Mouse (Mus musculus) lung, adult 2 months (tissue): ENCODE data around the gene Nphs1. TPM values are rescaled to one million over a fixed set of nuclear protein-coding genes. Genes with fewer than 3 reads are reported as not detected.

ENCODE experiments used
- DNase-seq: peaks from one replicate; pipeline ENCODE4 v3.0.0; 2022
- H3K4me1 ChIP-seq: fragments of 200-500 bp; 2 replicates; pipeline ENCODE4 v1.6.1; 2011; ENCODE audit warnings: low read length; ENCODE audit not compliant: control insufficient read depth, insufficient read depth
- H3K4me3 ChIP-seq: fragments of 200-500 bp; replicated peaks from 2 replicates; pipeline ENCODE3; 2011; ENCODE audit warnings: low read depth, mild to moderate bottlenecking, control low read depth, low read length; ENCODE audit errors: extremely low read depth
- CTCF ChIP-seq: fragments of 200-500 bp; IDR thresholded peaks from 2 replicates; pipeline ENCODE4 v1.5.1; 2011; ENCODE audit warnings: mild to moderate bottlenecking, low read length, control low read depth; ENCODE audit not compliant: insufficient read depth
- POLR2A ChIP-seq: fragments of 200-500 bp; IDR thresholded peaks from 2 replicates; pipeline ENCODE4 v1.6.1; 2011; ENCODE audit warnings: low read depth, mild to moderate bottlenecking, control low read depth, low read length, borderline replicate concordance; ENCODE audit errors: extremely low read depth
- WGBS: fragments of 180-500 bp; shearing (Covaris S2); methylation state at CpG from one replicate; pipeline ENCODE4 v1.1.7; 2018; 5-methylcytosine and 5-hydroxymethylcytosine counted together
- polyA plus RNA-seq: library from polyadenylated mRNA; depleted of rRNA; stranded (reverse); fragments of >200 nt; gene quantifications from 2 replicates; pipeline ENCODE4 v1.2.3, GENCODE M21; 2012

Gene Nphs1
- polyA plus RNA-seq, 1 experiment: not detected

DNA sequence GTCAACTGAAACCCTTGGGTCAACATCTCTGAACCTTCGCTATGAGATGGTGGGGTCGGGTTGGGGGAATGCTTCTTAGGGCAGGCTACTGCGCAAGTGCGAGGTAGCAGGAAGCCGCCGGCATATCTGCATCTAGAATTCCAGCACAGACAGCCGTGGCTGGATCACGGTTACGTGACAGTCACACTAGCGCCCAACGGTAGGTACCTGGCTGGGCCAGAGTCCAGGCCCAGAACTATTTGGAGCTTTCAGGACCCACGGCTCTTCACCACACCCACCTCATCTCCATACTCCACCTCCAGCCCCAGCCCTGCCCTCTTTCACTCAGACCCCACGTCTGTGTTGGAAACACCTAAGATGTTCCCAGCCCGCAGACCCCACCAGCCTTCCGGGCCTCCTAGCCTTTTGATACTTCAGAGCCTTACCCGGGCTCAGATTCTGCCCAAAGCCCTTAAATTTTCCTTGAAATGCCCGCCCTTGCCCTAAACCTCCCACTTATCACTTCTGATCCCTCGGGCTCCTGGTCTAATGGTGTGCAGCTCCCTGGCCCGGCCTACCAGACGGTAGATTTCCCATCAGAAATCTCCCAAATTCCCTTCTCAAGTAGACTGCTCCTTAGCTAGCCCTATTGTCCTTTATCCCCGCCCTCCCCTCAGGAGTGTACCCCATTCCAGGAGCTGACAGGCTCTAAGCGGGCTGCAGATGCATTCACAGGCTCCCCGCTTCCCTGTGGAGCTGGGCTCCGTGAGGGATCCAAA lies 57.1 kb downstream of the Nphs1 start:
- WGBS: 55% methylated on average over 24 of the region's 24 CpGs
- no peak for DNase-seq
- Histone ChIP-seq H3K4me3 (no peak overlapping the region), H3K4me1 (no peaks in the 10 kb centered on the region)
- no peak for TF ChIP-seq CTCF
- TF ChIP-seq POLR2A: no peak

DNA sequence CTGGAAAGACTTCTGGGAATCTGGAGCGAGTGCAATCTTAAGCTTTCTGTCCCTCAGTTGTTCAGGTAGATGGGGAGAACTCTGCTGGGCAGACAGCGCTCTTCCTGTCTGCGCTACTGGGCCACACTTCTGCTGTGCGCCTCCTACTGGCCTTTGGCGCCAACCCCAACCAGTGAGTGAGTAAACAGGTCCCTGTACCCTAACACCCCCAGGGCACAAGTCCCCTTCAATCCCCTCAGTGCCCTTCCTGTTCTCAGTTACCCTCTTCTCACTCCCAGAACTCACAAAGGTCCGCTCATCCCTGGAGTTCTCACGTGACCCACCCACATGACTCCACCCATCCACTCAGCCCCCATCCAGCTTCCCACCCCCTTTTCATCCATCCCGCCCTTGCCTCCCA lies 60.2 kb downstream of the Nphs1 start:
- 37% methylated on average over 8 of the region's 8 CpGs for WGBS
- no peak overlapping the region for H3K4me3 ChIP-seq
- DNase-seq: no peak
- no peak for TF ChIP-seq CTCF
- TF ChIP-seq POLR2A: no peak
- H3K4me1 ChIP-seq: no peaks in the 10 kb centered on the region

DNA sequence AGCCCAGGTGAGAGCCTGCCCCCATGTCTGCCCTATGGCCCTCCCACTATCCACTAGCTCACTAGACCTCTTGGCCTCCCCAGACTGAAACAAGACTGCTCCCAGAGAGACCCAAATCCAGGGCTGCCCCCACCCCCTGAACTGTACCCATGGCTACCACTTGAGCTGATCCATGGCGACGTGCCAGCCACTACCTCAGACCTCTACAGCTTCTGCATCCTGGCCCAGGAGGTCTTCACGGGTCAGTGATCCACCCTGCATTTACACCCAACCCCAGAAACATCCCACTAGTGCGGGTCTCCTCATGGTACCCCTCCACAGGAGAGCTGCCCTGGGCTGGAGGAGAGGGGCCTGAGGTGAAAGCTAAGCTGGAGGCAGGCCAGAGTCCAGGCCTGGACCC lies 62.3 kb downstream of the Nphs1 start:
- no peaks in the 10 kb centered on the region for H3K4me1 ChIP-seq
- DNase-seq: no peak
- no peak overlapping the region for H3K4me3 ChIP-seq
- TF ChIP-seq CTCF: no peak
- TF ChIP-seq POLR2A: no peak
- whole genome bisulfite sequencing: 73% methylated on average over 4 of the region's 4 CpGs

DNA sequence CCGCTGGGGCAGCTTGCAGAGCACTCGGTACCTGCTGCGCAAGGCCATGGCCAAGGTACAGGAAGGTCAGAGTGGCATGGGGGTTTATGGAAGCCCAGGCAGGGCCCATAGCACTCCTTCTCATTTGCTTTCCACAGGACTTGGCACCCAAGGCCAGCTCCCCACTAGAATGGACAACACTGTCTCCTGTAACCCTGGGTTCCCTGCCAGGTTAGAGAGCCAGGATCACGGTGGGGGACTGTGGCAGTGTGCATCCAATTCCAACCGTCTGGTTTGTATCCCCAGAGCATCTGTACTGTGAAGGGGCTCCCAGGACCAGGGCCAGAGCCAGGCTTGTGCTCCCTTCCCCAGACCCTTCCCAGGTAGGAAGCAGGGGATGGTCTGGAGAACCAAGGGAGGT lies 62.7 kb downstream of the Nphs1 start:
- Histone ChIP-seq H3K4me1 (no peaks in the 10 kb centered on the region; the same call in 1 of the 2 replicates), H3K4me3 (no peak overlapping the region)
- no peak for DNase-seq
- 68% methylated on average over 5 of the region's 5 CpGs for WGBS
- TF ChIP-seq POLR2A: no peak
- no peak for TF ChIP-seq CTCF

DNA sequence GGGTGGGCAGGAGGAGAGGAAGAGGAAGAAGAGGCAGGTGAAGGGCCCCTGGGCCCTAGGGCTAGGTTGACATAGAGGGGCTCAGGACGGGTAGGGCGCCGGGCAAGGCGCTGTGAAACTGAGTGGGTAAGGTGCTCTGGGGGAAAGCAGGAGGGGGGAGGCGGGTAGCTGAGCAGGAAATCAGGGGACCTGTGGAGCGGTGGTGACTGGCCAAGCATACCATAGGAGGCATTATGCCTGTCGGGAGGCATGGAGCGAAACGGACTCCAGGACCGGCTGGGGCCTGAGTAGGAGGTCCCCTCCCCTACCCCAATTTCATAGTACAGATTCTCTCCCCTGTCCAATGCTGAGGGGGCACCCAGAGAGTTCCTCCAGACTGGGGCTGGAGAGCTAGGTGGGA lies 64.8 kb downstream of the Nphs1 start:
- no peak overlapping the region for H3K4me3 ChIP-seq
- DNase-seq: no peak
- peaks cover 3% of the 10 kb centered on the region; the same call in 1 of the 2 replicates for H3K4me1 ChIP-seq
- TF ChIP-seq POLR2A: no peak
- TF ChIP-seq CTCF: no peak
- 92% methylated on average over 10 of the region's 10 CpGs for whole genome bisulfite sequencing

DNA sequence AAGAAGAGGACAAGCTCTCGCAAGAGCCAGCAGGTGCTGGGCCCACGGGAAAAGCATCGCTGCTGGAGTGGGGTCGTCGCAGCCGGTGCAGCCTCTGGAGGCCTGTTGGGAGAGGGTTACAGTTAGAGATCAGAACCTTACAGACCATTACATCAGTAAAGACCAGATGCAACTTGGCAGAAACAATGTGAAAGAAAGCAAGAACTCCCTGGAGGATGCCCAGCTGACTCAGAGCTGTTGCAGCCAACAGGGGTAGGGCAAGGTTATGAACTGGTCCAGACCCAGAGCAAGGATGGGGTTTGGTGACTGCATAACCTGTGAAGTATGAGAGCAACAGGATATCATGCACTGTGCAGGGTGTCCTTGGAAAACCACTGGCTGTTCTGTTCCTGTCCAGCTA lies 66.4 kb downstream of the Nphs1 start:
- Histone ChIP-seq H3K4me3 (no peak overlapping the region), H3K4me1 (peaks cover 3% of the 10 kb centered on the region; the same call in 1 of the 2 replicates)
- TF ChIP-seq POLR2A: no peak
- TF ChIP-seq CTCF: no peak
- no peak for DNase-seq
- 75% methylated on average over 6 of the region's 6 CpGs for WGBS

DNA sequence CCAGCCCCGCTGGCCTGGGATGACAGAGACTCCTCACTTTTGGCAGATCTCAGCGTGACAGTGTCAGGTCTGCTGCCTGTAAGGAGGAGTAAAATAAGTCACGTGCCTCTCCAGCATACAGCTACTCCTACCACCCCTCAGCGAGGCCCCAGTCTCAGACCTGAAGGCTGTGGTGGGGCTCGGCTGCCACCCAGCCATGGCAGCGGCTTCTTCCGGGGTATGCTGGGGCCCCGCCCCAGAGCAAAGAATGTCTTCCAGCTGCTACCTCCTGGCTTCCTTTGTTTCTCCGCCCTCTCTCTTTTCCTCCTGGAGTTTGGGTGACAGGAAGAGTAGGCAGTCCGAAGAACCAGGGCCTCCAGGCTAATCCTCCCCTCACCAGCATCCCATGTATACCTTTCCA lies 67.8 kb downstream of the Nphs1 start:
- Histone ChIP-seq H3K4me3 (peak overlapping the region; percentile 41), H3K4me1 (peaks cover 3% of the 10 kb centered on the region; the same call in 1 of the 2 replicates)
- TF ChIP-seq CTCF (no peak), POLR2A (0 out of 2 replicates have a peak, but pooled peaks have one; percentile 3)
- DNase-seq: peak; percentile 37
- WGBS: 31% methylated on average over 10 of the region's 10 CpGs

DNA sequence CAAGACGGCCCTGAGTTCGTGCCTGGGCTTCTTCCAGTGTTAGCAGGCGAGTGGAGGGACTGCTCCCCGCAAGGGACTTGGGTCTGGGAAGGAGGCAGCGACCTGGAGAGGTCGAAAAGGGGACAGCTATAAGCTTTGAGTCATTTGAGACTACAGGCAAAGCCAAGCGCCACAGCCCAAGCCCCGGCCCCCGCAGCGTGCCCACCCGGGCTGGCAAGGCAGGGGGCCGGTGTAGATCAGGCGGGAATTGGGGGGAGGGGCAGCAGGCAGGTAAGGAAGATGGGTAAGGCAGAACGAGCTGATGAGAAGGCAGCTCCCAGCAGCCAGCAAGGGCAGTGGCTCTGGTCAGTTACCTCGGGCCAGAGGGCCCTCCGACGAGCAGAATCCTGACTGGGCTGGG lies 68.3 kb downstream of the Nphs1 start:
- H3K4me3 ChIP-seq: peak overlapping the region; percentile 22
- TF ChIP-seq POLR2A (no peak), CTCF (no peak)
- no peak for DNase-seq
- peaks cover 3% of the 10 kb centered on the region; the same call in 1 of the 2 replicates for H3K4me1 ChIP-seq
- WGBS: 47% methylated on average over 17 of the region's 17 CpGs

DNA sequence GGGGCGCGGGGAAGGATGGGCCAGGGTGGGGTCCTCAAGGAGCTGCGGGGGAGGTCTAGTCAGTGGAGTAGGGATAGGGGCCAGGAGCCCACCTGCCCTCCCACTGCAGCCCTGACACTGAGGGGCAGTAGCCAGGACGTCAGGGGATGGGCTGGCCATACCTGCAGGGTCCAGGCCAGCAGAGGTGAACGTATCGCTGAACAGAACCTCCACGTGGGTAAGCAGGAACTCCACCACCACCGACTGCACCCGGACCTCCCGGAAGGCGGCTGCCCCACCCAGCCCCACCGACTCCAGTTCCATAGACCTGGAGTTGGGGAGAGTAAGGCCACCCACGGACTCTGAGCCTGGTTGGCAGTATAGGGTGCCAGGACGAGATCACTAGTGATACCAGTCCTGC lies 68.9 kb downstream of the Nphs1 start:
- TF ChIP-seq POLR2A (no peak), CTCF (no peak)
- peaks cover 3% of the 10 kb centered on the region; the same call in 1 of the 2 replicates for H3K4me1 ChIP-seq
- H3K4me3 ChIP-seq: no peak overlapping the region
- DNase-seq: no peak
- WGBS: 89% methylated on average over 14 of the region's 14 CpGs

DNA sequence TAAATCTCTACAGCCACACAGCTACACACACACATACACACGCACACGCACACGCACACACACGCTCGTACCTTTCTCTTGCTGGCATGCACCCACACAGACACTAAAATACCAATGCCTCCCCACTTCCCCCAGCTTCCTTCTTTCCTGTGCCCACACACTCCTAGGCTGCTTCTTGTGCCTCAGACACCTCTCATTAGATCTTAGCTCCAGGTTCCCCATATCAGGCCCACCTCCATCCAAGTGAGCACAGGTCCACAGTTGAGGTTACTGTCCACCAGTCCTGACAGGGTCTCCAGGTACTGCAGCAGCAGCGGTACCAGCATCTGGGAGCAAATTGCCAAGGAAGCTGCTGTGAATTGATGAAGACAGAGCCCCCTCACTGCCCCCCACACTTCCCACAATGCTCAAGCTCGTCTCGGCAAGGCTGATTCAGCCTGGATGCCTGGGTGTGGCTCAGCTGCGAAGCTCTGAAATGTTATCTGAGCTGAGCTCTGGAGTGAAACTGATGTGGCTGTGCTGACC lies 73.2 kb downstream of the Nphs1 start:
- TF ChIP-seq POLR2A (no peak), CTCF (no peak)
- no peak for DNase-seq
- H3K4me3 ChIP-seq: no peak overlapping the region
- peaks cover 8% of the 10 kb centered on the region for H3K4me1 ChIP-seq
- WGBS: 86% methylated on average over 9 of the region's 9 CpGs

DNA sequence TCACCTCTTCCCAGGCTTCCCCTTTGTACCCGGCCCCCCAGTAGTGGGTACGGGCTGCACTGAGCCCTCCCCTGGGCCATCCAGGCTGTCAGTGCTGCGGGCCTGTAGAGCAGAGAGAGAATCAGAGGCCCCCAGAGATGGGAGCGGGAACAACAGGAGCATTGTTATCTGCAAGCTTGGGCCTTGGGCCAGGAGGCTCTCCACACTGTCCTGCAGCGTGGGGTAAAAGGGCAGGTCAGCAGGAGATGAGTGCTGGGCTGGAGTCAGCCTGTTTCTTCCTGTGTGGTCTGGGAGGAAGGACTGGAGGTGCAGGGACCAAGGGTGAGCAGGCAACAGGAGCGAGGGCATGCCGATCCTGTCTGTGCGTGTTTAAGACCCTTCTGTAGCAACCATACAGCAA lies 74.8 kb downstream of the Nphs1 start:
- no peak for TF ChIP-seq POLR2A
- no peak for TF ChIP-seq CTCF
- WGBS: 47% methylated on average over 8 of the region's 8 CpGs
- DNase-seq: no peak
- Histone ChIP-seq H3K4me3 (no peak overlapping the region), H3K4me1 (peaks cover 6% of the 10 kb centered on the region)
